Mouse (Mus musculus) midbrain, postnatal 0 days (tissue): Measurements from ENCODE around the gene Olfr1368. TPM values are rescaled to one million over a fixed set of nuclear protein-coding genes. Genes with fewer than 3 reads are reported as not detected.

Experiments used
- ATAC-seq: fragments of 200-750 bp; cut with Nextera tagmentation; 2 replicates; pipeline ENCODE4 v1.8.0; 2017; ENCODE audit warnings: moderate number of reproducible peaks, mild to moderate bottlenecking, moderate TSS enrichment, moderate library complexity; ENCODE audit not compliant: low FRiP score
- DNase-seq: peaks from one replicate; pipeline ENCODE4 v3.0.0-alpha.2; 2015; ENCODE audit warnings: low spot score
- H3K27ac ChIP-seq: fragments of 300-500 bp; sonication (generic); 2 replicates; pipeline ENCODE4 v1.5.1; 2014; ENCODE audit warnings: low read depth, mild to moderate bottlenecking, low read length, mixed read lengths
- H3K27me3 ChIP-seq: fragments of 300-500 bp; sonication (generic); 2 replicates; pipeline ENCODE4 v1.6.1; 2014; ENCODE audit warnings: low read length, control low read depth, mixed read lengths; ENCODE audit not compliant: insufficient read depth
- H3K36me3 ChIP-seq: fragments of 300-500 bp; sonication (generic); 2 replicates; pipeline ENCODE4 v1.6.1; 2014; ENCODE audit warnings: low read length, control low read depth, mixed read lengths; ENCODE audit not compliant: insufficient read depth
- H3K4me1 ChIP-seq: fragments of 300-500 bp; sonication (generic); 2 replicates; pipeline ENCODE4 v1.6.1; 2014; ENCODE audit warnings: mild to moderate bottlenecking, control low read depth, antibody characterized with exemption, low read length, mixed read lengths; ENCODE audit not compliant: insufficient read depth
- H3K4me2 ChIP-seq: fragments of 300-500 bp; sonication (generic); 2 replicates; pipeline ENCODE4 v1.6.1; 2014; ENCODE audit warnings: low read depth, mild to moderate bottlenecking, low read length, mixed read lengths; ENCODE audit not compliant: poor library complexity, severe bottlenecking
- H3K4me3 ChIP-seq: fragments of 300-500 bp; sonication (generic); 2 replicates; pipeline ENCODE4 v1.5.1; 2014; ENCODE audit warnings: low read depth, mild to moderate bottlenecking, low read length, moderate library complexity
- H3K9ac ChIP-seq: fragments of 300-500 bp; sonication (generic); replicated peaks from 2 replicates; pipeline ENCODE4 v1.6.1; 2014; ENCODE audit warnings: mild to moderate bottlenecking, low read length, moderate library complexity, mixed read lengths; ENCODE audit not compliant: poor library complexity, severe bottlenecking
- H3K9me3 ChIP-seq: fragments of 300-500 bp; sonication (generic); 2 replicates; pipeline ENCODE4 v1.6.1; 2016; ENCODE audit warnings: low read length, control low read depth
- CTCF ChIP-seq: IDR thresholded peaks from 2 replicates; pipeline ENCODE4 v1.5.1; 2016; ENCODE audit warnings: antibody characterized with exemption, mild to moderate bottlenecking
- WGBS: fragments of 180-500 bp; shearing (Covaris S2); extraction: QIAGEN DNeasy Blood & Tissue Kit; methylation state at CpG from one replicate; pipeline ENCODE4 v1.1.7; 2014; 5-methylcytosine and 5-hydroxymethylcytosine counted together
- polyA plus RNA-seq: library from polyadenylated mRNA; unstranded; fragments of >200 nt; fragmentation: Nextera tagmentation; extraction: Ambion mirVana; gene quantifications from 2 replicates; pipeline ENCODE4 v1.2.1, GENCODE M21; 2015
- total RNA-seq: library from RNA; depleted of rRNA; stranded (reverse); fragments of >200 nt; gene quantifications from 2 replicates; pipeline ENCODE4 v1.2.3, GENCODE M21; 2014; rRNA removed

Olfr1368 gene
- total and polyA plus RNA-seq, 2 experiments from 2014 or later: not detected

DNA sequence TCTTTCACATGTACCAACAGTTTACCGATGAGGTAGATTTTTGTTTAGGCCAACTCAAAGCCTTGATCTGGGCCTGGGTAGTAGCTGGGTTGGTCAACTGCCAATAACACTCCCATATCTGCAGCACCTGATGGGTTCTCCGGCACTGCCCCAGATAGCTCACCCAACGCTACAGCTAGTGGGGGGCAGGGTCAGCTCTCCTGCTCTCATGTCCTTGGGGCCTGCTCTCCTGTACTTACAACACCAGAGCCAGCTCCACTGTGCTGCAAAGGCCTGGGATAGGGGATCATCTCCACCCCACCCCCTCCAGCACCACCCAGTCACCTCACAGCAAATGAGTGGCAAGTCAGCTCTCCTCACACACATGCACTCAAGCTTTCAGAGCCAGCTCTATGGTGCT is 35.9 kb downstream of the Olfr1368 start:
- TF ChIP-seq CTCF: no peak
- no peak for DNase-seq
- no peak overlapping the region for H3K27ac ChIP-seq
- H3K9ac ChIP-seq: no peak overlapping the region
- H3K4me3 ChIP-seq: no peak overlapping the region
- H3K27me3 ChIP-seq: no peaks in the 10 kb centered on the region
- no peaks in the 10 kb centered on the region for H3K36me3 ChIP-seq
- no peaks in the 10 kb centered on the region for H3K4me1 ChIP-seq
- H3K4me2 ChIP-seq: no peak overlapping the region
- no peaks in the 10 kb centered on the region for H3K9me3 ChIP-seq
- 95% methylated on average over 3 of the region's 3 CpGs for WGBS
- ATAC-seq: no peak

Other genes with a start within 250 kb of the Olfr1368 start
- not detected in 2 replicates for gene Olfr1370, start 70.9 kb downstream of the Olfr1368 start, total RNA-seq
- gene Olfr1370, start 70.9 kb downstream of the Olfr1368 start, polyA plus RNA-seq: not detected in 2 replicates
- not detected in 2 replicates for gene Olfr1369-ps1, start 34.4 kb downstream of the Olfr1368 start, total RNA-seq
- gene Olfr1369-ps1, start 34.4 kb downstream of the Olfr1368 start, polyA plus RNA-seq: 0.10 TPM in 1 of 2 replicates, not detected in the other
- gene Olfr263, start 16.2 kb downstream of the Olfr1368 start, total RNA-seq: not detected in 2 replicates
- gene Olfr263, start 16.2 kb downstream of the Olfr1368 start, polyA plus RNA-seq: not detected in 2 replicates
- 74.5 and 76.2 TPM in 2 replicates for gene Trim27, start 33.6 kb upstream of the Olfr1368 start, total RNA-seq
- gene Trim27, start 33.6 kb upstream of the Olfr1368 start, polyA plus RNA-seq: 64.2 and 65.0 TPM in 2 replicates
- not detected in 2 replicates for gene Gpx5, start 146.9 kb upstream of the Olfr1368 start, total RNA-seq
- not detected in 2 replicates for gene Gpx5, start 146.9 kb upstream of the Olfr1368 start, polyA plus RNA-seq
- gene Gpx6, start 166.3 kb upstream of the Olfr1368 start, total RNA-seq: not detected in 2 replicates
- gene Gpx6, start 166.3 kb upstream of the Olfr1368 start, polyA plus RNA-seq: 0.26 and 0.58 TPM in 2 replicates
- gene Olfr1367, start 201.0 kb upstream of the Olfr1368 start, total RNA-seq: not detected in 2 replicates
- not detected in 2 replicates for gene Olfr1367, start 201.0 kb upstream of the Olfr1368 start, polyA plus RNA-seq
- gene Zscan12, start 217.0 kb upstream of the Olfr1368 start, total RNA-seq: 5.0 and 6.4 TPM in 2 replicates
- 7.2 and 7.8 TPM in 2 replicates for gene Zscan12, start 217.0 kb upstream of the Olfr1368 start, polyA plus RNA-seq